Mouse (Mus musculus) hindlimb bud, embryonic 11.5 days (tissue): ENCODE data around the gene Apol11a.
"Not testable (repeated sequence)": the region's sequence is repeated elsewhere in the genome, so short reads cannot be mapped to it uniquely, and the experiment has no call there.

Experiments
- DNase-seq: peaks from one replicate; pipeline ENCODE4 v3.0.0-alpha.2; 2012; ENCODE audit warnings: low read depth, low spot score; ENCODE audit errors: extremely low spot score

The Apol11a gene

DNA sequence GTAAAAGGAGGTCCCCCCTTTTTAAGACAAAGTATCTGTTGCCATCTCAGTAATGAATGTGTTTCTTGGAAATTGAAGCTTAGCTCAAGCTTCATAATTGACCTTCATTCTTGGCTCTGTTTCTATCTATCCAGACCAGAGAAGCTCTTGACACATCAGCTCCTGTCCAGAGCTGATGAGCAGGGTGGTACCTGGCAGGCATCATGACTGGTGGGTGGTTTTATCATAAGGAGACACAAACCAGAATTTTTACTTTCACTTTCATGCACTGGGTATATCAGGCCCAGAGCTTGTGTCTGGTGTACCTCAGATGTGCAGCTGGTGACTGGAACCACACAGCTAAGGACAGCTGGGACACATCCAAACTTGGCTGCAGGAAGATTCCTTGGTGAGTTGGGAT, at the start of gene Apol11a:
Gene Apol11a (plus strand): TSS at position 306 of the 400 bp plus-strand sequence.
- DNase-seq, result not testable (repeated sequence)

DNA sequence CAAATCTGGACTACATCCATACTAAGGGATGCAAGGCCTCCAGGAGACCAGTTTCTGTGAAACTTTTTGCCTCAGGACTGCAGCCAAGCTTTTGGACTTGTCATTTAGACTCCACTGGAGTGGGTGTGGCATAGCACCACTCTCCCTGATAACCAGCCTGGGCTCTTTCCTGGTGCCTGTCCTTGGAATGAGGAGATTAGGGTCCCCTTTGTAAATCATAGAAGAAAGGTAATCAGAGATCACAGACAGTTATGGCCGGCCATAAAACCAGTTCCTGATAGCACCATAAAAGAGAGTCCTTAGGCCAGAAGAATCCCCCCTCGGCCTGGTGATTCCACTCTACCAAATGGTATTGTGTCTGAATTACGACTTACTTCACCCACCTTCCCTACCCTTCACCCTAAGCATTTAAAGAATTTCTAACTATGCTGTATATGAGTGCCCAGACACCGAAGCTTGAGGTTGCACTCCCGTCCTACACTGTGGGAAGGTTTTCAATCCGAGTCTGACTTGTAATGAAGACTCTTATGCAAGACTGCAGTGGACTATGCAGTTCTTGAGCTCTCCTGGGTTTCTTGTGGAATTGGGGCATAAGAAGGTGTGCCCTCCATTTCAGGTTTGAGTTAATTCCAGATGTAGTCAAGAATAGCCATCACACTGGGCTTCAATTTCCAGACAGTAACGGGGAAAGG, 33.2 kb upstream of the Apol11a start:
- not testable (repeated sequence) for DNase-seq

GRCm38 (mm10) chr15:77476693-77477092, 31.4 kb upstream of the Apol11a start, which contains the start of gene Apol10a:
Gene Apol10a, plus strand, starts transcription at chr15:77477047.
- not testable (repeated sequence) for DNase-seq

DNA sequence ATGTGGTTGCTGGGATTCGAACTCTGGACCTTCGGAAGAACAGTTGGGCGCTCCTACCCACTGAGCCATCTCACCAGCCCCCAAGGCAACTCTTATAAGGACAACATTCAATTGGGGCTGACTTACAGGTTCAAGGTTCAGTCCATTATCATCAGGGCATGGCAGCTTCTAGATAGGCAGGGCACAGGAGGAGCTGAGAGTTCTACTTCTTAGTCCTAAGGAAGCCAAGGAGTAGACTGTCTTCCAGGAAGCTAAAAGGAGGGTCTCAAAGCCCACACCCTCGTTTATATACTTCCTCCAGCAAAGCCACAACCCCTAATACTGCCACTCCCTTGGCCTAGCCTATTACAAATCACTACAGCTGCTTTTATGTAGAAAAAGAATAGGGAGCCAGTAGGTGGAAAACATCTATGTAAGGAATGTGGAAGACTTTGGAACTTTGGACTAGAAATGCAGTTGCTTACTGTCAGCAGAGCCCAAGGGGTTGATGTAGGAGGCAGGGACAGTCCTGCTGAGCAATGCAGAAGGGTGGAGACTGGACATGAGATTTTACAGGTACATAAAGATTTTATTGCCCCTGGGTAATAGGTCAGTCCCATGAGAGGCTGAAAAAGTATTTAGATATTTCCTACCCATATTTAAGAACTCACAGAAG, 25.8 kb upstream of the Apol11a start:
- DNase-seq, result no peak

DNA sequence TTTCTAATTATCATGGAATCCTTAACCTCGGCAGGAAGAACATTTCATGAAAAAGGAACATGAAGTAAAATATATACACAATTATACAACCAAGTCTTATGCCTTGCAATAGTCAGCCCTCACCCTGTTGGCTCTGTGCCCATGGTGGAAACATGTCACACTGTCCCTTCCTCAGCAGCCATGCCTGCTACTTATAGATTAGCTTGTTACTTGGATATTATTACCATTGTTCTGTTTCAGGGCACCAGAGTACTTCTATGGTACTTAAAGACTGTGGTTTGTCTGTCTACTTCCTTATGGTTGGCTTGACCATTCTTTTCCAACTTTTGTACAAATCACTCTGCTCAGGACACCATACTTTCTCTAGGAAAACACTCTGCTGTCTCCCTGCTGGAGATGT, 14.9 kb upstream of the Apol11a start:
- not testable (repeated sequence) for DNase-seq

DNA sequence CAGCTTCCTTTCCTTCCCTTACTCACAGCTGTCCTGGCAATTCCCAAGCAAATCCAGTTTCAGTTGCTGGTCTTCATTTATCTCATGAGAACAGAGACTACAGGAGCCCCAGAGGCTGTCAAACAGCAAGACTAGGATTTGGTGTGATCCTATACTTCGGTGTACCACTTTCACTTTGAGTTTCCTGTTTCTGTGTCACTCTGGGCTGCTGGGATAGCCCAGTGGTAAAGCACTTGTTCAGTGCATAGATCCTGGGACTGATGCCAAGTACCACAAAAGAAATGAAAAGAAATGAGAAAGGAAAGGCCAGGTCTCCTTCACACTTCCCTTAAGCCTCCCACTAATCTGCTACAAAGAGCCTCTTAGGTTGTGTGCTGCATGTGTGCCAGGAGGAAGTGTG, 13.4 kb upstream of the Apol11a start:
- DNase-seq, result not testable (repeated sequence)

GRCm38 (mm10) chr15:77520596-77520995, 12.5 kb downstream of the Apol11a start:
- DNase-seq, result not testable (repeated sequence)

GRCm38 (mm10) chr15:77523186-77523843, 15.2 kb downstream of the Apol11a start:
- DNase-seq, result not testable (repeated sequence)

GRCm38 (mm10) chr15:77533216-77533615, 25.1 kb downstream of the Apol11a start, which contains the start of gene Apol7c:
Gene Apol7c, minus strand, starts transcription at chr15:77533316.
- no peak for DNase-seq

GRCm38 (mm10) chr15:77539221-77539620, 31.1 kb downstream of the Apol11a start:
- DNase-seq, result not testable (repeated sequence)

DNA sequence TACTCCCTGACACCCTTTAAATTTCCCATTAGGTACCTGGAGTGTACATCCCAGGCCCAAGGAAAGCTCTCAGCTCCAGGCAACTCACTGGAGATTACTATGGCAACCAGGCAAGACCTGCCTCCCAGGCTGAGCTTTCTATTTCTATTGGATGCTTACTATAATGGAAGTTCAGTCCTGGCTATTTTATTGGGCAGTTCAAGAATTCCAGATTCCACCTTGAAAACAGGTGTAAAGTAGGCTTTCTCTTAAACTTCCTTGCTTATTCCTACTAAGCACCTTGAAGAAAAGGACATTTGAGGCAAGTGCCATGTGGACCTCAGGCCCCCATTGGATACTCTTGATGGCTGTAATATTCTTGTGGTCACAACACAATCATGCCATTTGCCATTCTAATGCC, 53.7 kb downstream of the Apol11a start, which contains the start of gene 1700025B11Rik:
Gene 1700025B11Rik (minus strand): TSS at position 101 of the 400 bp plus-strand sequence.
- no peak for DNase-seq

GRCm38 (mm10) chr15:77563219-77563618, 55.1 kb downstream of the Apol11a start:
- no peak for DNase-seq
